Mouse (Mus musculus) small intestine, adult 2 months (tissue): ENCODE measurements around the gene Xpo4.

Source experiments
- CTCF ChIP-seq: fragments of 200-500 bp; IDR thresholded peaks from 2 replicates; pipeline ENCODE4 v1.5.1; 2012; ENCODE audit warnings: low read depth, mild to moderate bottlenecking, control low read depth, inconsistent platforms, low read length, moderate library complexity, mixed read lengths; ENCODE audit not compliant: insufficient replicate concordance, insufficient read length; ENCODE audit errors: extremely low read depth
- POLR2A ChIP-seq: fragments of 200-500 bp; IDR thresholded peaks from 2 replicates; pipeline ENCODE4 v1.6.1; 2012; ENCODE audit warnings: low read depth, mild to moderate bottlenecking, control low read depth, inconsistent platforms, low read length, moderate library complexity

DNA sequence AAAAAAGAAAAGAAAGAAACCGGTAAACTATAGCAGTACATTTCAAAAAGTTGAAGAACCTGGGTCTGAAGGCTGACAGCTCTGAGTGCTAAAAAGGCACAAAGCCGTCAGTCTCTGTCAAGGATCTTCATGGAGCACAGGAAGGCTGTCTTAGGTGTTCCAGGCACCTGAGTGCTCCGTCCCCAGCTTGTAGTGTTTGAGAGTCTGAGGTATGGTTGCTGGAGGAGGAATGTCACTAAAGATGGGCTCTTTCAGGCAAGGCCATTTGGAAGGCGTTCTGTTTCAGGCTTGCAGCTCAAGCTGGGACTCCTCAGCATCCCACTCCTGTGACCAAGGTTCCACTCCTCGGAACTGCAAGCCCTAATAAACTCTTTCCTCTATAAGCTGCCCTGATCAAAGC lies 22.2 kb upstream of the Xpo4 start:
- TF ChIP-seq POLR2A (no peak), CTCF (no peak)
